ENCODE assay signal across 8 mouse cellular contexts in genomic region chr7:119794251-119794638, GRCm38 (mm10). TPM values are rescaled to one million over a fixed set of nuclear protein-coding genes. Genes with fewer than 3 reads are reported as not detected.
DNase-seq lines count a peak whose midpoint lies in the region; ATAC-seq and TF ChIP-seq lines count a peak whose summit lies in the region.

No protein-coding gene starts in this region.

- peak; percentile 49 for ATAC-seq in heart, embryonic 13.5 days (ENCODE audit: extremely low read depth, insufficient number of reproducible peaks, low FRiP score, low TSS enrichment)
- ATAC-seq in G1E (ENCODE audit: extremely low read depth, insufficient number of reproducible peaks, low FRiP score, poor library complexity, severe bottlenecking), result peak; percentile 51
- ATAC-seq in forebrain, postnatal 0 days, result no peak; the same call in 1 of the 2 replicates
- ATAC-seq in liver, postnatal 0 days, result peak; percentile 59

- peak overlapping the region; percentile 84 for H3K4me3 ChIP-seq in heart, embryonic 13.5 days
- peak overlapping the region; percentile 83 for H3K4me3 ChIP-seq in G1E (ENCODE audit: low read depth, low read length)
- H3K4me3 ChIP-seq in forebrain, postnatal 0 days (ENCODE audit: low read depth, low read length), result peak overlapping the region; percentile 76
- peak overlapping the region; percentile 93 for H3K4me3 ChIP-seq in liver, postnatal 0 days (ENCODE audit: low read depth, low read length)

- no peak for TF ChIP-seq EP300 in liver, postnatal 0 days (IDR thresholded peaks at IDR 0.05; ENCODE audit: low read depth)

- peaks cover 26% of the 10 kb centered on the region for H3K36me3 ChIP-seq in heart, embryonic 13.5 days
- H3K36me3 ChIP-seq in G1E (replicated peaks), result peaks cover 33% of the 10 kb centered on the region
- peaks cover 8% of the 10 kb centered on the region for H3K36me3 ChIP-seq in forebrain, postnatal 0 days (ENCODE audit: insufficient read depth)
- peaks cover 6% of the 10 kb centered on the region; the same call in 1 of the 2 replicates for H3K36me3 ChIP-seq in liver, postnatal 0 days (replicated peaks; ENCODE audit: insufficient read depth, low read length)

- peak overlapping the region; percentile 90 for H3K9ac ChIP-seq in heart, embryonic 13.5 days
- H3K9ac ChIP-seq in forebrain, postnatal 0 days, result peak overlapping the region; percentile 71
- peak overlapping the region; percentile 71 for H3K9ac ChIP-seq in liver, postnatal 0 days (replicated peaks)

- peak overlapping the region; percentile 83 for H3K4me2 ChIP-seq in heart, embryonic 13.5 days
- peak overlapping the region; percentile 89 for H3K4me2 ChIP-seq in forebrain, postnatal 0 days (ENCODE audit: low read depth)
- peak overlapping the region; percentile 92 for H3K4me2 ChIP-seq in liver, postnatal 0 days (ENCODE audit: low read depth, low read length)

- no peak for DNase-seq in heart, adult 11 months
- DNase-seq in G1E (ENCODE audit: low spot score), result peak; percentile 25
- no peak for DNase-seq in forebrain, postnatal 0 days
- DNase-seq in liver, postnatal 0 days, result no peak
- DNase-seq in natural killer cell, adult 2 months (ENCODE audit: low spot score in 2 of 2), result no peak
- no peak for DNase-seq in thymus, postnatal 0 days (ENCODE audit: low spot score)
- no peak for DNase-seq in cerebellum, adult 11-12 months

- WGBS in heart, embryonic 13.5 days, result under 1% methylated on average over 21 of the region's 21 CpGs
- 2% methylated on average over 21 of the region's 21 CpGs for WGBS in forebrain, postnatal 0 days
- 1% methylated on average over 21 of the region's 21 CpGs for WGBS in liver, postnatal 0 days (ENCODE audit: insufficient replicate concordance)

- no peaks in the 10 kb centered on the region for H3K9me3 ChIP-seq in heart, embryonic 13.5 days
- no peaks in the 10 kb centered on the region for H3K9me3 ChIP-seq in G1E (replicated peaks)
- no peaks in the 10 kb centered on the region for H3K9me3 ChIP-seq in forebrain, postnatal 0 days (ENCODE audit: low read length)
- no peaks in the 10 kb centered on the region for H3K9me3 ChIP-seq in liver, postnatal 0 days (ENCODE audit: low read length)

- H3K4me1 ChIP-seq in heart, embryonic 13.5 days, result peaks cover 16% of the 10 kb centered on the region
- H3K4me1 ChIP-seq in G1E (ENCODE audit: insufficient read depth, low read depth, low read length), result peaks cover 18% of the 10 kb centered on the region
- H3K4me1 ChIP-seq in forebrain, postnatal 0 days (ENCODE audit: insufficient read depth), result no peaks in the 10 kb centered on the region; the same call in 1 of the 2 replicates
- peaks cover 11% of the 10 kb centered on the region for H3K4me1 ChIP-seq in liver, postnatal 0 days (ENCODE audit: insufficient read depth)

- no peaks in the 10 kb centered on the region for H3K27me3 ChIP-seq in heart, embryonic 13.5 days (replicated peaks)
- H3K27me3 ChIP-seq in G1E (ENCODE audit: insufficient read depth, low read length), result no peaks in the 10 kb centered on the region
- H3K27me3 ChIP-seq in forebrain, postnatal 0 days (ENCODE audit: insufficient read depth, low read length), result no peaks in the 10 kb centered on the region
- H3K27me3 ChIP-seq in liver, postnatal 0 days (ENCODE audit: insufficient read depth, low read length), result no peaks in the 10 kb centered on the region

- no peak for TF ChIP-seq CTCF in G1E (IDR thresholded peaks at IDR 0.05; ENCODE audit: low read depth, low read length)
- TF ChIP-seq CTCF in forebrain, postnatal 0 days (IDR thresholded peaks at IDR 0.05; ENCODE audit: low read depth), result no peak
- TF ChIP-seq CTCF in liver, postnatal 0 days (IDR thresholded peaks at IDR 0.05; ENCODE audit: low read depth), result no peak

- H3K27ac ChIP-seq in heart, embryonic 13.5 days (replicated peaks), result peak overlapping the region; percentile 86
- H3K27ac ChIP-seq in forebrain, postnatal 0 days (ENCODE audit: low read depth, low read length), result peak overlapping the region; percentile 21; the same call in 1 of the 2 replicates
- H3K27ac ChIP-seq in liver, postnatal 0 days (ENCODE audit: low read depth), result peak overlapping the region; percentile 77

RNA-seq across cellular contexts. Expression of gene Eri2, which starts 0.4 kb away (rescaled TPM):
- polyA plus RNA-seq in heart, embryonic 13.5 days (2015; fragmentation: Nextera tagmentation; extraction: Ambion mirVana), result 12.9 TPM in 2 replicates
- total RNA-seq in G1E (2014; fragmentation: Nextera tagmentation) (49.1 and 65.5 TPM in 2 replicates), G1E (2017) (32.4 and 37.4 TPM in 2 replicates)
- 1.2 and 1.7 TPM in 2 replicates for polyA plus RNA-seq in G1E (2012)
- 7.6 and 10.7 TPM in 2 replicates for total RNA-seq in forebrain, postnatal 0 days (2014; rRNA removed)
- 7.0 and 8.2 TPM in 2 replicates for polyA plus RNA-seq in forebrain, postnatal 0 days (2015; fragmentation: Nextera tagmentation; extraction: Ambion mirVana)
- polyA plus RNA-seq in liver, postnatal 0 days (2015; fragmentation: Nextera tagmentation; extraction: Ambion mirVana), result 5.2 and 6.5 TPM in 2 replicates
- polyA plus RNA-seq in thymus, postnatal 0 days (2015; fragmentation: Nextera tagmentation; extraction: Ambion mirVana), result 14.0 and 14.5 TPM in 2 replicates

RNA-seq across cellular contexts. Expression of gene Rexo5, which starts 0.4 kb away (rescaled TPM):
- 15.3 TPM in 2 replicates for polyA plus RNA-seq in heart, embryonic 13.5 days (2015; fragmentation: Nextera tagmentation; extraction: Ambion mirVana)
- total RNA-seq in G1E (2014; fragmentation: Nextera tagmentation) (64.3 and 76.8 TPM in 2 replicates), G1E (2017) (42.8 and 58.4 TPM in 2 replicates)
- 2.5 and 3.5 TPM in 2 replicates for polyA plus RNA-seq in G1E (2012)
- total RNA-seq in forebrain, postnatal 0 days (2014; rRNA removed), result 2.7 and 5.2 TPM in 2 replicates
- 3.9 and 5.4 TPM in 2 replicates for polyA plus RNA-seq in forebrain, postnatal 0 days (2015; fragmentation: Nextera tagmentation; extraction: Ambion mirVana)
- 3.1 and 5.1 TPM in 2 replicates for polyA plus RNA-seq in liver, postnatal 0 days (2015; fragmentation: Nextera tagmentation; extraction: Ambion mirVana)
- 11.9 and 12.8 TPM in 2 replicates for polyA plus RNA-seq in thymus, postnatal 0 days (2015; fragmentation: Nextera tagmentation; extraction: Ambion mirVana)

RNA-seq across cellular contexts. Expression of gene Acsm3, which starts 33.5 kb away (rescaled TPM):
- polyA plus RNA-seq in heart, embryonic 13.5 days (2015; fragmentation: Nextera tagmentation; extraction: Ambion mirVana), result 0.14 TPM in 1 of 2 replicates, not detected in the other
- not detected in 2 replicates for total RNA-seq in G1E (2014; fragmentation: Nextera tagmentation)
- 0.23 and 0.49 TPM in 2 replicates for total RNA-seq in G1E (2017)
- polyA plus RNA-seq in G1E (2012), result not detected in 2 replicates
- 0.14 TPM in 1 of 2 replicates, not detected in the other for total RNA-seq in forebrain, postnatal 0 days (2014; rRNA removed)
- polyA plus RNA-seq in forebrain, postnatal 0 days (2015; fragmentation: Nextera tagmentation; extraction: Ambion mirVana), result 0.09 TPM in 1 of 2 replicates, not detected in the other
- polyA plus RNA-seq in liver, postnatal 0 days (2015; fragmentation: Nextera tagmentation; extraction: Ambion mirVana), result 21.7 and 23.3 TPM in 2 replicates
- 0.08 and 0.09 TPM in 2 replicates for polyA plus RNA-seq in thymus, postnatal 0 days (2015; fragmentation: Nextera tagmentation; extraction: Ambion mirVana)

Comparison
In these comparisons a context has a peak if more than half of its experiments do, and no peak if none do; other contexts are left out.
1. H3K27ac ChIP-seq: peak in every context shown above with its lines; median percentile 86 in heart, embryonic 13.5 days; 77 in liver, postnatal 0 days; 21 in forebrain, postnatal 0 days.
2. RNA of gene Acsm3, which starts 33.5 kb away (polyA plus RNA-seq): 21.7 to 23.3 TPM in liver, postnatal 0 days; 0.08 to 0.09 TPM in thymus, postnatal 0 days, 0.14 TPM in heart, embryonic 13.5 days, not detected in G1E and 0.09 TPM in forebrain, postnatal 0 days; every median in the first group is over 10 times any median in the second.
3. Peak in every context shown above with its lines, with median percentiles within 50 percentile points of each other: H3K4me2 ChIP-seq, H3K4me3 ChIP-seq and H3K9ac ChIP-seq.